Mouse (Mus musculus): ENCODE data around the gene Wdfy3.

GRCm38 (mm10) chr5:101784328-101784727 is 285.4 kb downstream of the Wdfy3 start:
- TF ChIP-seq CTCF (IDR thresholded peaks at IDR 0.05; ENCODE audit: low read depth) (no peak), EP300 (optimal IDR thresholded peaks at IDR 0.05) (no peak)

All from stomach, postnatal 0 days (tissue).